Mouse (Mus musculus) erythroid progenitor cell, adult 5-6 weeks (primary cell): ENCODE measurements around the gene Cd207. TPM values are rescaled to one million over a fixed set of nuclear protein-coding genes. Genes with fewer than 3 reads are reported as not detected.
"Not testable (repeated sequence)": the region's sequence is repeated elsewhere in the genome, so short reads cannot be mapped to it uniquely, and the experiment has no call there.

Experiments used
- ATAC-seq: replicated peaks from 2 replicates; pipeline ENCODE4 v1.8.0; 2016; ENCODE audit warnings: moderate number of reproducible peaks, mild to moderate bottlenecking, moderate TSS enrichment, inconsistent platforms; ENCODE audit not compliant: poor library complexity, low FRiP score, severe bottlenecking
- total RNA-seq, 2 experiments: library from RNA; stranded (forward) in 1 of 2; stranded (reverse) in 1 of 2; fragments of 150-400 nt in 1 of 2; fragments of 186-747, 209-891 nt in 1 of 2; gene quantifications; 2 replicates each; pipeline versions ENCODE4 v1.2.3 to v1.2.4; 2015 to 2017; ENCODE audit warnings: low replicate concordance in 2 of 2

Gene Cd207
- total RNA-seq, 2 experiments from 2014 or later, result not detected

DNA sequence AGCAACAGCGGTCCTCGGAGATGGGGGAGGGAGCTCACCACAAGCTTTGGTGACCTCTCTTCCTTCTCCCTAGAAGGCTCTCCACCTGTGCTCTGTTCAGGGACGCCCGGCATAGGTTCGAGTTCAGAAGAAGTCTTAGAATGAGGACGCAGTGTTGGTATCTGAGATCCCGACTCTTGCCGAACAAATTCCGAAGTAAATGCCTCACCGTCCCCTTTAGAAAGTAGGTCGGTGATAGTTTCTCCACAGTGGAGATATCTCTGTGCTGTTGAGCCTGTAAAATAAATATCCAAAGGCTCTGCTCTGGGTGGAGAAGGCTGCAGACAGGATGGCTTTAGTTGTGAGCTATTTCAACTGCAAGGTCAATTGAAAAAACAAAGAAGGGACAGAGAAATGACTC lies 23.3 kb upstream of the Cd207 start:
- no peak for ATAC-seq

DNA sequence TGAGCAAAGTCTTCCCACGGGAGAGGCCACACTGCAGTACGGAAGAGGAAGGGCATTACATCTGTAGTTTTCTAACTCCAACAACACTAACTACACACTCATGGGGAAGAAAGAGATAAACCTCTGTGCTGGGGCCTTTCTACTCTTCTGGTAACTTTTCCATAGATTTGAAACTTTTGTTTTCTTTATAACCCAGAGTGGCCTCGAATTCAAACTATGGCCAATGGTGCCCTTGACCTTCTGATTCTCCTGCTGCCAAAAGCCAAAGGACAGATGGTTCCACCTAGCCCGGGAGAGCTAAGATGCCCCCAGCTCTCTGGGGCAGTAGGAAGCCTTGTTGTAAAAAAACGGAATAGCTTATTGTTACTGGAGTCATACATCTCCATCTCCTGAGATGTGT lies 22.3 kb upstream of the Cd207 start:
- ATAC-seq, result no peak

DNA sequence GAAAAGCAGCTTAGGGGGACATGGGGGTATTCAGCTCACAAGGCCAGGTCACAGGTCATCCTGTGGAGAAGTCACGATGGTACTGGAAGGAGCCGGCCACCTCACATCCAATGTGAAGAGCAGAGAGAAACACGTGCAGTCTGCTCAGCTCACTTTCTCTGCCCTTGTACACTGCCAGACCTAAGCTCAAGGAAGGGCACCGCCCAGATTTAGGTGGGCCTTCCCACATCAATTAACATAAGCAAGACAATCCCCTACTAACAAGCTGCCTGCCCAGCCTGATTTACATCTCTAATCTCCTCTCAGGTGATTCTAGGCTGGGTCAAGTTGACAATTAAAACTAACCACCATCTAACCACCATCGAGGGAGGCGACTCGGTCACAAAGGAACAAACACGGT lies 20.3 kb upstream of the Cd207 start:
- no peak for ATAC-seq

DNA sequence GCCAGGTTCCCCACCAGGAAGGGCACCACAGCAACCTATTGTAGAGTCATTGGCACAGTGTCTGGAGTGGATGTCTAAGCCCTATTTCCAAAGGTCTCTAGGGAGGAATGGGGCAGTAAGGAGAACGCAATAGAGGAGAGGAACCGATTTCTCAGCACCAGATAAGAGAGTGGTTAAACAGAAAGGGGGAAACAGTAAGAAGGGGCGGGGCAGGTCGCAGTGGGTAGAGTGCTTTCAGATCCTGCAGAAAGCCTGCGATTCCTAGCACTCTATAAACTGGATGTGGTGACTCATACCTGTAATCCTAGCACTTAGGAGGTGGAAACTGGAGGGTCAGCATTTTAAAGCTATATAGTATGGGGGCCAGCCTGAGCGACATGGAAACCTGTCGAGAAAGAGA lies 19.0 kb upstream of the Cd207 start:
- no peak for ATAC-seq

DNA sequence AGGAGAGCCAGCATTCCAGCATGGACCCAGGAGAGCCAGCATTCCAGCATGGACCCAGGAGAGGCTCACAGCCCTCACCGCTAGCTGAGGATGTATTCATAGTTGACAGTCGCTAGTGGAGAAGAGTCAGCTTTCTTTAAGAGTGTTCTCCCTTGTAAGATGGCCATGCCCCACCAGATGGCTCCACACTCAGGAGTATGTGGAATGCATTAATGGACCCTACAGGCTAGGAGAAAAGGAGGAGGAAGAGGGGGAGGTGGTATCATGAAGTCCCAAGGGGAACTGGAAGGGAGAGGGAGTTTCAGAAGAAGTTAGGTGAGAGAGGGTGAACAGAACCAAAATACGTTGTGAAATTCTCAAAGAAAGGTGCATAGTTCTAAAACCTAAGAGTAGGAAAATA lies 18.1 kb upstream of the Cd207 start:
- ATAC-seq, result no peak

DNA sequence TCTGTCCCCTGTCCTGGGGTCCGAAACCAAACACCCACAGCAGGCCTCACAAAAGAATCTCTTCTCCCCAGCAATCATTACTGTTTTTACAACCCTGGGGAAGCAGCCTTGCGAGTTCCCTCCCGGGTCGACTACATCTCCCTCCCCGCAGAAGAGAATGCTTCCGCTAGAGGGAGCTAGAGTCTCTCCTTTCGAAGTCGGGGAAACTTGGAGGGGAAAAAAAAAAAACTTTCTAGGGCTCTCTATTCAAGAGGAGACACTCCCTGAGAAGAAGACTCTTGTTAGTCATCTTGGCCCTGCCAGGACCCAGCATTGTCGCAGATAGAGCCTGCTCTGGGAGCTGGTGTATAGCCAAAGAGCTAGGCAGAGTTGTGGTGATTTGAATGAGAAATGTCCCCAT lies 16.2 kb upstream of the Cd207 start:
- no peak for ATAC-seq

DNA sequence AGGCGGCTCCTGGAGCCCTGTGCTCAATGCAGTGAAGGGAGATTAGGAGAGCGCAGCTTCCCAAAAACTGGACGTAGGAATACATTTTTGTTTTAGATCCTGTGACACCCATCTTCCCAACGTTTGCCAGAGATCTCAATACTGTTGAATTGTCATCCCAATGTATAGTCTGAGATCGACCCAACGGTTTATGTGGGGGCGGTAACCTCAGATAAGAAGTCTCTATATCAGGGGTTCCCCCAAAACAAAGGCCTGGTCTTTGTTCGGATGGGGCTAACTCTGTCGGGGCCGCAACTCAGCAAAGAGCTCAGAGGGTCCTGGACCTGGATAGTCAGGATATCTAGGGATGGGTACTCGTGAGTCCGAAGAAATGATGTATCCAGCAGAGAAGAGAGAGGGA lies 15.3 kb upstream of the Cd207 start:
- no peak for ATAC-seq

DNA sequence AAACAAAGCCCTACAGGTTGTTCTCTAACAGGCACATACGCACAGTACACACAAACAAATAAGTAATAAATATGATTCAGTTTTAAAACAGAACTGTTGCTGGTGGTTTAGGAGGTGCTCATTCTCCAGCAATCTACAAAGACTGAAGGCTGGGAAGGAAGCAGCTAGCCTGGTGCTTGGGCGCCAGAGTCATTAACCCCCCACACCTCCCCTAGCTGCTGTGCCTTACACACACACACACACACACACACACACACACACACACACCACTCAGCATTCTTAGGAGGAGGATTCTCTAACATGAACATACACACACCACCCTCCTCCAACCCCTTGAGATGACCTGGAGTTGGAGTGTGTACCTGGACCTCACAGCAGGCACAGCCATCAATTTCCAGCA lies 13.3 kb upstream of the Cd207 start:
- ATAC-seq, result no peak

DNA sequence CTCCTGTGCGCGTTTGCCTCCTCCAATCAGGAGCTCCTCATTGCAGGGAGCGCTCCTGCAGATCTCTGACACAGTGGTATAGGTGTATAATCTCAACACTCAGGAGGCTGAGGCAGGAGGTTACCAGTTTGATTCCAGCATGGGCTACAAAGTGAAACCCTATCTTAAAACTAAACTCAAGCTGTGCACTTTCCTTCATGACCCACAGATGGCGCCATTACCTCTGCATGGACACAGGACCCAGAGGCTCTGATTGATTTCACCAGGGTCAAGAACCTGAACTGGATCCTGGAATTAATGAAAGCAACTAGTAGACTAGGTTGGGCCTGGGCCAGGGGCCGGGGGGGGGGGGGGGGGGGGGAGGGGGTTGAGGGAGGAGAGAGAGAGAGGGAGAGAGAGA lies 12.6 kb upstream of the Cd207 start:
- ATAC-seq, result no peak

DNA sequence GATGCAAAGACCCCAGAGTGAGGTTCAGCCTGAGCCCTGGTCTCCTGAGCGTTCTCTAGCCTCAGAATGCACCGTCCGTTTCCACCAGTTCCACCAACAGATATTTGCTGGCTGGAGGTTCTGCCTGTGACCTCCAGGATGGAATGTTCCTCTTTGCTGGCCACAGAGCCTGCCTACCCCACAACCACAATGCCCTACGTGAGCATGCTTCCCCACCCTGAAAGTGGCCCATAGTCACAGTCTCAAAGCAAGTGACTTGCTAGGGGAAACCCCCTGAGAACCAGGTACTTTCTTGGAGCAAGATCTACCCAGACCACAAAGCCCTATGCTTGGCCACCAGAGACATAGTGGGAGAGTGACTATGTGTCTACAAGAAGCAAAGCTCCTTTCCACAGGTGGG lies 11.7 kb upstream of the Cd207 start:
- ATAC-seq, result no peak

DNA sequence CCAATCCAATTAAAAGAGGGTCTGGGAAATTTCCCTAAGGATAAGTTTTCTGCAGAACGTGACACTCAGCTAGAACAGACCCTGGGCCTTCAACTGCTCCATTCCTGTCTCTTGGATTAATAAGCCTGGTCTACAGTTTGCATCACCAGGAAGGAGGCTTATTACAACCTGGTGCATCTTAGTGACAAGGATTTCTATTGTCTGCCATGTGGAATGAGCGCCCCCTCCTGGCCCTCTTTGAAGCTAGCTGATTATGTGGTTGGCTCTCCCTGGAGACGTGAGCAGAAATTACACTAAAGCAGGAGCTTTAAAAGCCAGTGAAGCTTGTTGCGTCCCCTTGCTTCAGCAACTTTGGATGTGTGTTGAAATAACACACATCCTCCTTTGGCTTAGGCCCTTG lies 4.3 kb downstream of the Cd207 start:
- no peak for ATAC-seq

DNA sequence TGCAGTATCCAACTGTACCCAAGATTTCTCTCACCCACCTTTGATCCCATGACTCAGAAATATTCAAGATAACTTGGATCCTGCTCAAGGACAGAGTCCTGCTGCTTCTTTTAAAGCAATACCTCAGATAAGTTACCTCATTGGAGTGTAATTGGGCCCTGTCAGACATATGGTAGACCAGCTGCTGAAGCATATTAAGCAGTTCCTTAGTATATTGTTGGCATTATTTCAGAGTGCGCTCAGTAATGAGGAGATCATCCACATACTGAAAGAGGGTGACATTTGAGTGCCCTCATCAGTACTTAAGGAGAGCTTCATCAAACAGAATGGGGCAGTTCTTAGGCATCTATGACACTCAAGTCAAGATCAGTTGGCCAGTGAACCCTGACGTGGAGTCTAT lies 12.6 kb downstream of the Cd207 start:
- ATAC-seq, result no peak

DNA sequence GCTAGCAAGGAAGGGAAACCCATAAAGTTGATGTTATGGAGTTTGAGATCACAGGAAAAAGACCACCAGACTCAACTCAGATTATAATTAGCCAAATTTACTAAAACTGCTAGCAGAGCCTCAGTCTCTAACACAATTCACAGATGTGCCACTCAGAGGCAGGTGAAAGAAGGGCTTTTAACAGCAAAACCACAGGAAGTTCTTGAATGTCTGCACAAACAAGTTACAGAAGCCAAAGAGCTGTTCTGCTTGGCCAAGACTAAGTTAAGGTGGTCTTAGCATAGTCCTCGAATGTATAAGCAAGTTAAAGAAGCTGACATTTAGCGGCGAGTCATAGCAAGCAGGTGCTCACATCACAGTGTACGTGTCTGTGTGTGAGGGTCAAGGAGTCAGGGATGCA lies 16.8 kb downstream of the Cd207 start:
- ATAC-seq, result no peak

DNA sequence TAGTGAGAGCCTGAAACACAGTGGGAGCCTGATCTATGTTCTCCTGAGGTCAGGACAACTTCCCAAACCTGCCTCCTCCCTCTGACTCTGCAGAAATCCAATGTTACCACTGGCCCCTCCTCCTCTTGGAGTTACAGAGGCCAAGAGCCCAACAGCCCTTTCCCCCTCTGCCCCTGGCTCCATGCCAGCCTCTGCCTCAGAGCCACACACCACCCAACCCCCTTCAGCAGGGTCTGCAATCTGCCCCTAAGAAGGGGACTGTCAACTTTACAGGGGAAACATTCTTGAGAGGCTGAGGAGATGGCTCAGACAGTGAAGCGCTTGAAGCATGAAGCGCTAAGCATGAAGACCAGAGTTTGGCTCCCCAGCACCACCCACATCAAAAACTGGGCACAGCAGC lies 21.6 kb downstream of the Cd207 start, which contains the start of gene Clec4f:
Gene Clec4f (minus strand): TSS at position 101 of the 400 bp plus-strand sequence.
- no peak for ATAC-seq

DNA sequence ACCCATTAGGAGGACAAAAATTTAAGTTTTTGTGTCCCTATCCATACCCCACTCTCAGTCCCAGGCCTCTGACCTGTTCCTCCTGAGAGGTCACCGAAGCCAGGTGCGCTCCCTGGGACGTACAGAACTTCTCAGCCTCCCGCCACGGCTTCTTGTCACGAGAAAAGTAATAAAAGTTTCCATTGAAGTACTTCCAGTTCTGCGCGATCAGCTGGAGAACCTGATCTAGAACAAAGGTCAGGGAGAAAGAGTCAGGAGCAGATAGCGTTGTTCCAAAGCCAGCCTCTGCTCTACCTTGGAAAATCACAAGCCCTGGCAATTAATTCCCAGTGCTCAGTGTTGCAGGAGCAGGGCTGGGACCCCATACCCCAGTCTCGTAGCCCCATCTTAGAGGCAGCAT lies 30.9 kb downstream of the Cd207 start:
- ATAC-seq, result no peak

DNA sequence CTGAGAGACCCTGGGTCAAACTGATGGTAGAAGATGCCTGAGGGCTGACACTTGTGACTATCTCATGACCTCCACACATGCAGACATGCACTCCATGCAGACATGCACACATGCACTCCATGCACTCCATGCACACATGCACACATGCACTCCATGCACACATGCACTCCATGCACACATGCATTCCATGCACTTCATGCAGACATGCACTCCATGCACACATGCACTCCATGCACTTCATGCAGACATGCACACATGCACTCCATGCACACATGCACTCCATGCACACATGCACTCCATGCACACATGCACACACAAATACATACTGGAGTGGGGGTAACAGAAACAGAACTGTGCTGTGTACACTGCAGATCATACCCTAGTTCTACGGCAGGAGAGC lies 42.3 kb downstream of the Cd207 start:
- ATAC-seq, result no peak

DNA sequence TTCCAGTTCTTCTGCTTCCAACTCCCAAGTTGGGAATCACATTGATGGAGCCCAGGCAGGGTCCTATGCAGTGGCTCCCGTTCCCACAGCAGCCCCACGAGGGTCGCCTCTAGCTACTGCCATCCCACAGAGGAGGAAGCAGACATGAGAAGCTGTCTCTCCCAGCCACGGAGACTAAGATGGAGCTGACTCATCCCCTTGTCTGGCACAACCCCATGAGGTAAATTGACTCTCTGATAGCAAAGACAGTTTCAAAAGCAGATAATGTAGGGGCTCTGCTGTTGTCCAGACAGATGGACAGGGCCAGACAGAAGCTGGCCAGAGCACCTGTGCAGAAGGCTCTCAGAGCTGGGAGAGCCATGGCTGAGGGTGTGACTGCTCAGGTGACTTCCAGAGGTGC lies 43.0 kb downstream of the Cd207 start:
- not testable (repeated sequence) for ATAC-seq

DNA sequence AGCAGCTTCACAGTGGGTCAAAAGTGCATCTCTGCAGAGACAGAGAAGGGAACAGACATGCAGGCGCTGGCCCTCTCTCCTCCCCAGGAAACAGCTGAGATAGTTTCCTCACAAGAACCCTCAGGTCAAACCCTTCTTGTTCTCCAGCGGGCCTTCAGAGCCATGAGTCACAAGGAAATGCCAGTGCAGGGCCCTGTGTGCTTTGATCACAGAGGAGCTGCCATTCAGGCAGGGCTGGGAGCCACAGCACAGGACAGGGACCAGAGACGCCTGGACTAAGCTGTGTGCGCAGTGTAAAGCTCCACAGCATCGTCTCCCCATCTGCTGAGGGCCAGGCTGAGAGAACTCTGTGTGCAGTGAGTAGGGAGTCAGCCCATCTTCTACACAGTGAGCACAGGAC lies 43.6 kb downstream of the Cd207 start:
- not testable (repeated sequence) for ATAC-seq

DNA sequence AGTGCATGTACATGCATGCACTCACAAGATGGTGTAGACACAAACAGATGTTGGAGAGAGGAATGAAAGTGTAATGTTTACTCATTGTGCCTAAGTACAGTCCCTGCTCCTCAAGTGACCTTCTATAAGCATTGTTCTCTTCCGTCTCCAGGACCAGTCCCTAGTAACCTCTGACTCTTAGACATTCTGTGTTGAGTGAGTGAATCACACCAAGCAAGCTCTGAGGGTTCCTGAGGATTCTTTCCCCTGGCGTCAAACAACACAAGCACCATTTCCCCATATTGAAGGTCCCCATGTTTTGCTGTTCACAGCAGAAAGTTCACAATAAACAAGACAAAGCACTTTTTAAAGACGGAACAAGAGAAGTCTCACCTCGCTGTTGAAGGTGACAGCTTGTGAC lies 45.8 kb downstream of the Cd207 start:
- ATAC-seq, result no peak

DNA sequence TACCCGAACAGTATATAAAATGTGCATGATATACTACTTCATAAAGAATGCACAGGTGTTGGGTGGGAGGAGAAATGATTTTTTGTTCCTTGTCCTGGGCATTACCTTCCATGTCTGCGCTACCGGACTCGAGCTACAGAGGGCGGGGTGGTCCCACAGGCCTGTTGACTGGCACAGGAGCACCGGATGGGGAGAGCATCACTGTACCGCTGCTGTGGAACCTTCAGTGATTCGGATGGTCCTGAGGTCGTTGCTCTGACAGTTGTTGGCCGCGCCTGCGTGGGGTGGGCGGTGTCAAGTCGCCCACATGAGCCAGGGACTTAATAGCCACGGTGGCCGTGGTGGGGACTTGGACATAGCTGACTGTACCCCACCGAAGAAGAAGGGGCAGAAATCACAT lies 50.9 kb downstream of the Cd207 start:
- ATAC-seq, result no peak
